Mouse (Mus musculus): ENCODE results near the gene Ep400. TPM values are rescaled to one million over a fixed set of nuclear protein-coding genes. Genes with fewer than 3 reads are reported as not detected.

Gene Ep400
- total and polyA plus RNA-seq, 3 experiments: 18.4 to 32.6 (median 31.4) TPM

- no peaks in the 10 kb centered on the region for H3K4me1 ChIP-seq (ENCODE audit: control insufficient read depth, insufficient read depth, low read length)
- TF ChIP-seq EP300 (IDR thresholded peaks at IDR 0.05; ENCODE audit: insufficient read depth, low read depth, low read length) (no peak), POLR2A (IDR thresholded peaks at IDR 0.05; ENCODE audit: insufficient read depth, low read depth, low read length) (no peak), CTCF (IDR thresholded peaks at IDR 0.05) (no peak)
- H3K9ac ChIP-seq (ENCODE audit: low read depth, low read length): no peak overlapping the region
- 60% methylated on average over 10 of the region's 10 CpGs for WGBS
- H3K4me3 ChIP-seq: no peak overlapping the region
- DNase-seq: no peak
- H3K27ac ChIP-seq: no peak overlapping the region
- no peaks in the 10 kb centered on the region for H3K36me3 ChIP-seq (ENCODE audit: control insufficient read depth, insufficient read depth, low read length)
- intact Hi-C loops (cut with DNase I): no loop called here
- H3K79me2 ChIP-seq (replicated peaks; ENCODE audit: control insufficient read depth, insufficient read depth, low read length): no peaks in the 10 kb centered on the region
- 0 out of 2 replicates have a peak, but pooled peaks cover 3% of the 10 kb centered on the region for H3K27me3 ChIP-seq (ENCODE audit: control insufficient read depth, insufficient read depth, low read length)
Observed at GRCm38 (mm10) chr5:110627351-110627750, 143.2 kb downstream of the Ep400 start.

GRCm38 (mm10) chr5:110624319-110624718 is 146.2 kb downstream of the Ep400 start:
- TF ChIP-seq CTCF (IDR thresholded peaks at IDR 0.05) (no peak), POLR2A (IDR thresholded peaks at IDR 0.05; ENCODE audit: insufficient read depth, low read depth, low read length) (no peak), EP300 (IDR thresholded peaks at IDR 0.05; ENCODE audit: insufficient read depth, low read depth, low read length) (no peak)
- H3K36me3 ChIP-seq (ENCODE audit: control insufficient read depth, insufficient read depth, low read length): no peaks in the 10 kb centered on the region
- no peaks in the 10 kb centered on the region for H3K4me1 ChIP-seq (ENCODE audit: control insufficient read depth, insufficient read depth, low read length)
- intact Hi-C loops (cut with DNase I): no loop called here
- H3K27ac ChIP-seq: no peak overlapping the region
- H3K79me2 ChIP-seq (replicated peaks; ENCODE audit: control insufficient read depth, insufficient read depth, low read length): no peaks in the 10 kb centered on the region
- 72% methylated on average over 2 of the region's 2 CpGs for WGBS
- no peak for DNase-seq
- H3K4me3 ChIP-seq: no peak overlapping the region
- H3K27me3 ChIP-seq (ENCODE audit: control insufficient read depth, insufficient read depth, low read length): 0 out of 2 replicates have a peak, but pooled peaks cover 3% of the 10 kb centered on the region
- H3K9ac ChIP-seq (ENCODE audit: low read depth, low read length): no peak overlapping the region

- Histone ChIP-seq H3K79me2 (replicated peaks; ENCODE audit: control insufficient read depth, insufficient read depth, low read length) (no peaks in the 10 kb centered on the region), H3K27ac (no peak overlapping the region), H3K9ac (ENCODE audit: low read depth, low read length) (no peak overlapping the region), H3K4me1 (ENCODE audit: control insufficient read depth, insufficient read depth, low read length) (no peaks in the 10 kb centered on the region), H3K4me3 (no peak overlapping the region), H3K27me3 (ENCODE audit: control insufficient read depth, insufficient read depth, low read length) (no peaks in the 10 kb centered on the region), H3K36me3 (ENCODE audit: control insufficient read depth, insufficient read depth, low read length) (no peaks in the 10 kb centered on the region)
- WGBS: 77% methylated on average over 6 of the region's 6 CpGs
- intact Hi-C loops (cut with DNase I): no loop called here
- DNase-seq: no peak
- no peak for TF ChIP-seq CTCF (IDR thresholded peaks at IDR 0.05)
- no peak for TF ChIP-seq POLR2A (IDR thresholded peaks at IDR 0.05; ENCODE audit: insufficient read depth, low read depth, low read length)
- no peak for TF ChIP-seq EP300 (IDR thresholded peaks at IDR 0.05; ENCODE audit: insufficient read depth, low read depth, low read length)
Observed at GRCm38 (mm10) chr5:110619226-110619625, 151.3 kb downstream of the Ep400 start.

Small RNAs within 50 kb of the gene (microRNA-seq; reads per million reads assigned to microRNA genes)
- 0 to 0.77 reads per million in 2 experiments for gene Mir7026

Other genes with a start within 250 kb of the Ep400 start
- not detected for gene Galnt9, start 226.4 kb downstream of the Ep400 start, total RNA-seq (2021)
- 0.20 TPM in 1 of 2 replicates, not detected in the other for gene Galnt9, start 226.4 kb downstream of the Ep400 start, polyA plus RNA-seq (2012; rRNA removed)
- gene Noc4l, start 117.3 kb downstream of the Ep400 start, total RNA-seq (2021): 10 to 100 TPM; 12.5 to 14.5 TPM
- 22.1 and 25.3 TPM in 2 replicates for gene Noc4l, start 117.3 kb downstream of the Ep400 start, polyA plus RNA-seq (2012; rRNA removed)
- gene Ddx51, start 117.3 kb downstream of the Ep400 start, total RNA-seq (2021): 1 to 10 TPM; 8.9 to 9.1 TPM
- gene Ddx51, start 117.3 kb downstream of the Ep400 start, polyA plus RNA-seq (2012; rRNA removed): 8.8 and 10.8 TPM in 2 replicates
- gene Pus1, start 9.9 kb upstream of the Ep400 start, total RNA-seq (2021): 10 to 100 TPM; 19.1 to 21.3 TPM
- 15.8 and 16.2 TPM in 2 replicates for gene Pus1, start 9.9 kb upstream of the Ep400 start, polyA plus RNA-seq (2012; rRNA removed)
- 10 to 100 TPM; 64.8 to 82.1 TPM for gene Ulk1, start 39.4 kb upstream of the Ep400 start, total RNA-seq (2021)
- 55.9 and 62.6 TPM in 2 replicates for gene Ulk1, start 39.4 kb upstream of the Ep400 start, polyA plus RNA-seq (2012; rRNA removed)
- gene Hscb, start 69.1 kb upstream of the Ep400 start, total RNA-seq (2021): 10 to 100 TPM; 18.5 to 18.7 TPM
- gene Hscb, start 69.1 kb upstream of the Ep400 start, polyA plus RNA-seq (2012; rRNA removed): 14.8 and 17.7 TPM in 2 replicates
- 1 to 10 TPM; 2.6 to 3.1 TPM for gene Chek2, start 69.3 kb upstream of the Ep400 start, total RNA-seq (2021)
- gene Chek2, start 69.3 kb upstream of the Ep400 start, polyA plus RNA-seq (2012; rRNA removed): 3.4 and 5.5 TPM in 2 replicates
- 10 to 100 TPM; 12.3 to 15.0 TPM for gene Ttc28, start 109.1 kb upstream of the Ep400 start, total RNA-seq (2021)
- 7.2 and 7.3 TPM in 2 replicates for gene Ttc28, start 109.1 kb upstream of the Ep400 start, polyA plus RNA-seq (2012; rRNA removed)

Measured in heart, adult 2 months (tissue).